Comparison of ENCODE assay signal across 23 mouse cellular contexts in genomic region chr2:24186176-24186575, GRCm38 (mm10). TPM values are rescaled to one million over a fixed set of nuclear protein-coding genes. Genes with fewer than 3 reads are reported as not detected.
"Had no signal": no experiment of that assay in that cellular context is flagged by ENCODE, and none has a peak within 500 bp of the region (broad histone marks: within the 10 kb centered on the region; RNA-seq: fewer than 3 reads in every experiment).

Il1f9 (plus strand) TSS chr2:24186476.

- ATAC-seq: liver, postnatal 0 days; lung, postnatal 0 days; midbrain, embryonic 16.5 days had no signal

- H3K4me1 ChIP-seq: liver, embryonic 13.5 days; liver, embryonic 15.5 days; lung, embryonic 15.5 days; midbrain, embryonic 10.5 days; midbrain, embryonic 12.5 days; neural tube, embryonic 13.5 days had no signal

- H3K4me3 ChIP-seq: liver, embryonic 13.5 days; liver, embryonic 15.5 days; lung, embryonic 15.5 days; midbrain, embryonic 10.5 days; midbrain, embryonic 12.5 days; myocyte; neural tube, embryonic 13.5 days; neural tube, embryonic 15.5 days had no signal

- H3K9ac ChIP-seq: liver, embryonic 13.5 days; liver, embryonic 15.5 days; liver, postnatal 0 days; lung, embryonic 15.5 days; midbrain, embryonic 12.5 days; neural tube, embryonic 13.5 days; neural tube, embryonic 15.5 days had no signal

- H3K4me2 ChIP-seq: liver, embryonic 13.5 days; liver, embryonic 15.5 days; lung, embryonic 15.5 days; midbrain, embryonic 12.5 days; neural tube, embryonic 13.5 days; neural tube, embryonic 15.5 days had no signal

- H3K36me3 ChIP-seq: liver, embryonic 13.5 days; liver, embryonic 15.5 days; lung, embryonic 15.5 days; midbrain, embryonic 10.5 days; midbrain, embryonic 12.5 days; neural tube, embryonic 13.5 days; neural tube, embryonic 15.5 days had no signal

- H3K27me3 ChIP-seq: liver, embryonic 13.5 days; liver, embryonic 15.5 days; lung, embryonic 15.5 days; midbrain, embryonic 12.5 days; neural tube, embryonic 13.5 days; neural tube, embryonic 15.5 days had no signal

- H3K27ac ChIP-seq: liver, embryonic 13.5 days; liver, embryonic 15.5 days; lung, embryonic 15.5 days; macrophage; midbrain, embryonic 10.5 days; midbrain, embryonic 12.5 days; neural tube, embryonic 13.5 days; neural tube, embryonic 15.5 days had no signal

- H3K9me3 ChIP-seq: liver, embryonic 13.5 days; liver, embryonic 15.5 days; lung, embryonic 15.5 days; midbrain, embryonic 10.5 days; midbrain, embryonic 12.5 days; neural tube, embryonic 13.5 days; neural tube, embryonic 15.5 days had no signal

- DNase-seq: liver, embryonic 13.5 days; liver, postnatal 0 days; lung, adult 2 months; lung, postnatal 14 days; midbrain, embryonic 14.5 days; right cerebral cortex, postnatal 14 days; thymus, adult 2 months; thymus, postnatal 25 days; thymus, postnatal 4 days had no signal

RNA-seq across cellular contexts. Expression of gene Il1f9, which starts in this region (rescaled TPM):
- polyA plus RNA-seq: lung, embryonic 15.5 days; midbrain, embryonic 10.5 days; midbrain, embryonic 12.5 days; midbrain, embryonic 14.5 days; midbrain, embryonic 16.5 days; myocyte; neural tube, embryonic 11.5 days; neural tube, embryonic 13.5 days; neural tube, embryonic 15.5 days; stomach, embryonic 14.5 days; testis, adult 2 months; urinary bladder, adult 2 months had no signal
